Mouse (Mus musculus) cerebellum, adult 8-10 months (tissue): ENCODE measurements around the gene Prn.

Source experiments
- DNase-seq: peaks from one replicate; pipeline ENCODE4 v3.0.0; 2022

Gene Prn

DNA sequence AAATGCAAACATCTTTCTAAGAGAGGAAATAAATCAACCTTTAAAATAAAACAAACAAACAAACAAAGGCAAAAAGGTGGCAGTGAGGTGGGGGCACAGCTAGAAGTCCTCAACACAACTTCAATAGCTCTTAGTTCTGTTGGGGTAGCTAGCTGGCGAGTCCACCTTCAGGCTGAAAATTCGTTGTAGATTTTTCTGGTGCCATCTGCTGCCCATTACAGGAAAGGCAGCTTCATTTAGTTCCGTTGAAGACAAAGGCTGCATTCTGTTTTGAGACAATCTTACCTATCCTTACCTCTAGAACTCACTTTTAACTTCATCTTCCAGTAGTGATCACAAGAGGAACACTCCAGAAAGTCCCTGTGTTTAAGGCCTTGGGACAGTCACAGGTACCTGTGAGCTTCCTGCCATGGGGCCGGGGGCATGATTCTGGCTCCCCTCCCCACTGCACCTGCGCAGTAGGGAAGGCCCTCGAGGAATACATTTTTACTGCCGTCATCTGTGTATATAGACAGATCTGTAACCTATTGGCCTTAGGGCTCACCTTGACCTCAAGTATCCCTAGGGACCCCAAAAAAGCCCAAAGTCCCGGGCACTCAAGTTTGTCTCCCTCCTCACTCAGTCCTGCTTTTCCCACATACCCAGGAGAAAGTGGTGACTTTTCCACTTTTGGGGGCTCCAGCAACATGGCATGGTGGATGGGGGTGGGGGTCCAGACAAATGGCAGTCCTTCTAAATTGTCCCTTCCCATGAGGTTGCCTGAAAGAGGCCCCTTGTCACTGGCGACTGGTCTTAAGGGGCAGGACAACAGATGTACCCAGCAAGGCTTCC lies 40.2 kb downstream of the Prn start:
- peak; percentile 54 for DNase-seq

DNA sequence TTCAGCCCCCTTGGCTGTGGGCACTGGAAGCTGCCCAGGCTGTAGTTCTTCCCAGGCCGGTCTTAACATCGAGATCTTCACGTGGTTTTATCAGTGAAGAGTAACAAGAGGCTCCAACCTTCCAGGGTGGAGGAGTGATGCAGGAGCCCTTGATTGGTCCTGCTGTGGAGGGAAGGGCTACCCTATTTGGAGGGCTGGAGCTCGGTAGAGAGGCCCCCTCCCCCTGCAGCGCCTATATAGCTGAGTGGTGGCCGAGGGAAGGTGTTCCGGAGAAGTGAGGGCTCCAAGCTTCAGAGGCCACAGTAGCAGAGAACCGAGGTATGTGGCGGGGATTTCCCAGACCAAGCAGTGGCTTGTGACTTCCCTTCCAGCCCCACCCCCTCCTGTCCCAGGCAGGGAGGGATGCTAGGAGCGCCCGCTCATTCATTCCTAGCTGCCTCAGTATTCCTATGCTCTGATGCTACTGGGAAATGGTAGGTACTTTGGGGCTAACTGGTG lies 40.9 kb downstream of the Prn start, which contains the start of gene Prnd:
Gene Prnd, plus strand, starts transcription at position 264 of the 498 bp plus-strand sequence.
- no peak for DNase-seq

DNA sequence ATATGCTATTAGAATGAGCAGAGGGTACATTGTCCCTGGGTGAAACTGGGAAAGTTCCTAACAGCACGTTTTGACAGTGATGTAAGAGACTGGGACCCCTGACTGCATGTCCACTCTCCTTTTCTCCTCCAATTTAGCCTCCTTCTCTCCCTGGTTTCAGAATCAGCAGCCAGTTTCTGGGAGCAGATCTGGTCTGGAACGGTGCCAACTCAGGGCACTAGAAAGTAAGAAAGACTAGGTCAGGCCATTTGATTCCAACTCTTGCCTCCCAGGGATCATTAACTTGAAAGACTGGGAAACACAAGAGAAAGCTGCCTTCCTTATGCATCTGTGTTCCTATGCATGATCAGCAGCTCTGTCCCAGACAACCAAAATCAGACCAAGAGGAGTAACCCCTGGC lies 42.7 kb downstream of the Prn start:
- no peak for DNase-seq

DNA sequence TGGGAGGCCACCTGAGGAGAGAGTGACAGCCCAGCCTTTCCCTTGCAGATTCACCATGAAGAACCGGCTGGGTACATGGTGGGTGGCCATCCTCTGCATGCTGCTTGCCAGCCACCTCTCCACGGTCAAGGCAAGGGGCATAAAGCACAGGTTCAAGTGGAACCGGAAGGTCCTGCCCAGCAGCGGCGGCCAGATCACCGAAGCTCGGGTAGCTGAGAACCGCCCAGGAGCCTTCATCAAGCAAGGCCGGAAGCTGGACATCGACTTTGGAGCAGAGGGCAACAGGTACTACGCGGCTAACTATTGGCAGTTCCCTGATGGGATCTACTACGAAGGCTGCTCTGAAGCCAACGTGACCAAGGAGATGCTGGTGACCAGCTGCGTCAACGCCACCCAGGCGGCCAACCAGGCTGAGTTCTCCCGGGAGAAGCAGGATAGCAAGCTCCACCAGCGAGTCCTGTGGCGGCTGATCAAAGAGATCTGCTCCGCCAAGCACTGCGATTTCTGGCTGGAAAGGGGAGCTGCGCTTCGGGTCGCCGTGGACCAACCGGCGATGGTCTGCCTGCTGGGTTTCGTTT lies 43.3 kb downstream of the Prn start:
- no peak for DNase-seq

DNA sequence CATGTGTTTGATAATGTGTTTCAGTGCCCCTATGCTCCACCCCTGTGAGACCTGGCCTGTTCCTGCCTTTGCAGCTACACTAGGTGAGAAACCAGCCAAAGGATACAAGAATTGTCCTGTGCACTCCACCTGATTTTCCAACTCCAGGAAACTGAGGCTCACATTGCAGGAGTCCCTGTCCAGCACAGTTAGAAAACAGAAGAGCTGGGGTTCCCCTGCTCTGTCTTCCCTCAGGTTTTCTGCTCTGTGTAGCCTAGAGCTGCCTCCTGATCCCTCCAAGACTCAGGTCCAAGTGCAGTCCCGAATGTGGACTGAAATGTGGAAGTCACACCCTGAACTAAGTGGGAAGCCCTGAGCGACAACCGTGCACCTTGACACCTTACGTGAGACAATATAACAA lies 44.0 kb downstream of the Prn start:
- no peak for DNase-seq

DNA sequence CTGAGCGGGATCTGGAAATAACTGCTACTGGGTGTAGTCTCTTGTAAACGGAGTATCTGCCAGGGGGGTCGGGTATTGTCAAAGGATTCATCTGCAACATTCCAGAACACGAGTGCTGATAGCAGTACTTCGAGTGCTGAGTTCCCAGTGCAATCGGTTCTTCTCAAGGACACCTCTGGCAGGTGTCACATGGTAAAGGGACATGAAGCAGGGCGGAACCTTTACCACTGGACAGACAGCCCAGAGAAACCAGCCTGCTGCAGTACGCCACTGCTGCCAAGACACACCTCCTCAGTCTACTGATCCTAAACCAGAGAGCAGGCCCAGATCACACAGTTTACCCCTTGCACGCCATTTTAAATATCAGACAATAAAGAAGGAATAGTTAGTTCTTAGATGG lies 45.1 kb downstream of the Prn start:
- DNase-seq: no peak

DNA sequence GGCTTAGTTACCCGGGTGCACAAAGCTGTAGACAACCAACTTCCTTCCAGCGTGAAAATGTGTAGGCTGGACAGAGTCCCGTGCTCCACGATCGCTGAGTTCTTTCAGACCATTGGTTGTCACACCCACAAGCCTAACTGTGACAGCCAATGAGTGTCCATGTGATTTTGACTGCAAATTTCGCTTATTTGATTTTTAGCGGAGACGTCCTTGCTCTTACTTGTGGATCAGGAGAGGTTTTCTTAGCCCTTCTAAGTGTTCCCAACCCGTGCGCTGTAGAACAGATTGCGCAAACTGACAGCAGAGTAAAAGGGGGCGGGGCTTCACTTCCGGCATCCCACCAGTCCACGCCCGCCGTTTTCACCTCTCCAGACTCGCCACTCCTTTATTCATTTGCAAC lies 45.5 kb downstream of the Prn start:
- no peak for DNase-seq

DNA sequence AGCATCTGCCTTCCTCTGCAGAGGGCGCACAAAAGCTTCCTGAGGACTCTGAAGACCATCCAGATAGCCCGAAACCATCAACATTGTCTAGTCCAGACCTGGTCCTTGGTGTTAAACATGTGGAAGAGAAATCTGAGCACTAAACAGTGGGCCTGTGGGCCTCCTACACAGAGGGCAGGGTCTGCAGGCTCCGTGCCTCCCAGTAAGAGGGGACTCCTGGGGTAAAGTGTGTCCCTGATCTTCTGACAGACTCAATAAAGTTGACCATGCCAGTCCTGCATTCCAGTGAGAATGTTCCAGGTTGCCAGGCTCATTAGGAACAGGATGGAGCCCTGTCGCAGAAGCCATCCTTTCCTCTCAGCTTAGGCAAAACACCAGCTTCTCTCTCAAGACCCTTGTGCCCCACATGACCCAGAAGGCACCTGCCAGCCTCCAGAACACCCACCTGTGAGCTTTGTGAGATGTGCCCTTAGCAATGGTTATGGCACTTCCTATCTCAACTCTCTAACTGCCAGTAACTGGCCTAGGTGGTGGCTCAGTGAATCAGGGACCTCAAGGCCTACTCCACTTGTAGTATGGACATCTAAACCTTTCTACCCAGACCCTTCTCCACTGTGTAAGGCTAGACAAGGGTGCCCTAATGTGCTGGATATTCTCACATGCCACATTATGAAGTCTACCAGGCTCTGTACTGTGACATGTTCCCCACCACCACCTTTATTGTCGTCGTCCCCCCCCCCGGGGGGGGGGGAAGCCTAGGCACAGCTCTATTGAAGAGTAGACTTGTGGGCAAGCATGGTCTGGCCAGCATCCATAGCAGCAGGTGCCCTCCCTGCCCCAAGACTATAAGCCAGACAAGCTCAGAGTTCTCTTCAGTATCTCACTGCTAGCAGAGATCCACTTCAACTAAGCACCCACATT lies 46.8 kb downstream of the Prn start:
- DNase-seq: no peak

DNA sequence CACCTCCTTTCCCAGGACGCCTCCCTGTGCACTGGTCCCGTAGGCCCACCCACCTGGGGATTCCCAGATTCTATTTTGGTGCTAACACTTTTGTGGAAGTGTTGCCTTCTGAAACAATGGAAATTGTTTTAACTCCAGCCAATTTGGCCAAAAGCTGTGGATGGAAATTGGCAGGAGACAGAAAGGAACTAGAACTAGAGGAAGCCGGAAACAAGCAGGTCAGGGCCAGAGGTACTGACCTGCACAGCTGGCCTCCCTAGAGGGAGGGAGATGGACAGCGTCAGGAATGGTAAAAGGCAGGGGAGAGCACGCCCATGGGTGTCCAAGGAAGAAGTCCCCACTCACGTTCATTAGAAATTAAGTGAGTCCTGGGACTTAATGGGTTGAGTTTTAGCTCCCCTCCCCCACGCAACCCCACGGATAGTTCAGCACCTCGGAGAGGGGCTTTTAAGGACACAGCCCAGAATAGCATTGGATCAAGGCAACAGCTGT lies 48.0 kb downstream of the Prn start:
- no peak for DNase-seq

DNA sequence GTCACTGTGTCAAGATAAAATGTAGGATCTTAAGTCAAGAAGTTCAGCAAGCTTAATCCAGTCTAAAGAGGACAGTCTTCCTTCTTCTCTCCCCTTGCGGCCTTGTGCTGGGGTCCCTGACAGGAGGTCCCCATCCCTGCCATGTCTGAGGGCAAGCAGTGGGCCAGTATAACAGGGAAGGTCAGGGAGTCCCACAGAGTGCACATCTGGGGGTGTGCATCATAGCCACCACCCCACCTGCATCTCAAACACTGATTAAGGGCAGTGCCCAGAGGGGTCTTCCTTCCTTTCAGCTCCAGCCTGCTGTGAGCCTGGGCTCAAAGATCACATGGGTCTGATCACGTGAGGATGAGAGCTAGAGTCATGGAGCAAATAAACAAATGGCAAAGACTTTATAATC lies 51.9 kb downstream of the Prn start:
- no peak for DNase-seq

DNA sequence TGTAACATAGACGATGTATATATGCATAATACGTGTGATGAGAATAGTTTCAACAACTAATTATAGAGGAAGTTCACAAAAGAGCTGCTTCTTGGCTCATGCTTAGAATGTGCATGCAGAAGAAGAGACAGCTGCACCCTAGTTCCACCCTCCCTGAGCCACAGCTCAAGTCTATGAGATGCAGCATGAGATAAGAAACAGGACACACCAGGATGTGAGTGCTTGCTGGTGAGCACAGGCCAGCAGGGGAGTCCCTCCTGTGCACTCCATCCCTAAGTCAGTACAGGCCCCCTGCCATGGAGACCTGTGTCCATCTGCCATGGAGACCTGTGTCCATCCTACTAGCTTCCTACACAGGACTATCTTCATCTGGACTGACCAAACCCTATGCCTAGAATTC lies 60.8 kb downstream of the Prn start:
- no peak for DNase-seq

DNA sequence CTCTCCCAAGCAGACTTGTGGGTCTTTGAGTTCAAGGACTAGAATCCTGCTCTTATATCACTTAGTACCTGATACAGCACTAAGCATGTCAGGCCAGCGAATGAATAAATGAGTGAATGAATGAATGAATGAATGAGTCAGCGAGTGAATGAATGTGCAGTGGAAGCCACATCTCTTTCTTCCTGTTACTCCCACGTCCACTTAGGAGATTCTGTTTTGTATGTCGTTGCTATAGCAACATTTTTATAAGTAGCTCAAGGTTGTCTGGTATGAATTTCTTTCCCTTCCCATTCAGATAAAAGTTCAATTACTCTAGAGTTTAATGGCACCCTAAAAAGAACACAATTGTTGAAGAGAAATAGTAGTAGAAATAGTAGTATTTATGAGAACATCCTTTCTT lies 61.3 kb downstream of the Prn start:
- no peak for DNase-seq

DNA sequence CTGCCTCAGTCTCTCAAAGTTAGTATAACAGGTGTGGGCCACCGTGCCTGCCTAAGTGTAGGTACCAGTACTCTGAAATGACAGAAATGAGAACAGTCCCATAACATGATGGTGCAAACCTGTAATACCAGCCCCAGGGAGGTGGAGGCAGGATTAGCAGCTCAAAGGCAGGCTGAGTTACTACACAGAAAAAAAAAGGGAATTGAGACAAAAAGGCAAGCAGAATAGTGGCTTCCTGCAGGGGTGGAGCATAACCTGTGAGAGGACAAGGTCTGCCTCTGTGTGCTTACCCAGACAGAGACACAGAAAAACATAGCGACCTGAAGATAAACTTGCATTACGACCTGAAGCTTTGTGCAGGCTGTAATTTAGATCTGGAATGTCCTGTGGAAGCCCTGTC lies 66.9 kb downstream of the Prn start:
- DNase-seq: no peak

DNA sequence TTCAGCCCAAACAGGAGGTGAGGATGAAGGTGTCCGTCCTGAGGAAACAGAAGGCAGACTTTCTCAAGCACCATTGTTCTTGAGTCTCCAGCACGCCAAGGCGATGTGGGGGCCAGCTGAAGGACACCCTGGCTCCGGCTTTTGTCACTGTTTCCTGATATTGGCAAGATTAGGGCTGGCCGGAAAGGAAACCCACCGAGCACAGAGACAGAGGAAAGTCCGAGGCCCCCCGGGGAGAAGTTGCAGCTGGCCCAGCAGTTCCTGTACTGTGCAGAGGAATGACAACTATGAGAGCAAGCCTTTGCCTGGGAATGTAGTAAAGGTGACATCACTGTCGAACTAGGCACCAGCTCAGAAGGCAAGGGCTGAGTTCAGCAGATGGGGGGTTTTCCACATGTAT lies 71.1 kb downstream of the Prn start:
- DNase-seq: no peak

DNA sequence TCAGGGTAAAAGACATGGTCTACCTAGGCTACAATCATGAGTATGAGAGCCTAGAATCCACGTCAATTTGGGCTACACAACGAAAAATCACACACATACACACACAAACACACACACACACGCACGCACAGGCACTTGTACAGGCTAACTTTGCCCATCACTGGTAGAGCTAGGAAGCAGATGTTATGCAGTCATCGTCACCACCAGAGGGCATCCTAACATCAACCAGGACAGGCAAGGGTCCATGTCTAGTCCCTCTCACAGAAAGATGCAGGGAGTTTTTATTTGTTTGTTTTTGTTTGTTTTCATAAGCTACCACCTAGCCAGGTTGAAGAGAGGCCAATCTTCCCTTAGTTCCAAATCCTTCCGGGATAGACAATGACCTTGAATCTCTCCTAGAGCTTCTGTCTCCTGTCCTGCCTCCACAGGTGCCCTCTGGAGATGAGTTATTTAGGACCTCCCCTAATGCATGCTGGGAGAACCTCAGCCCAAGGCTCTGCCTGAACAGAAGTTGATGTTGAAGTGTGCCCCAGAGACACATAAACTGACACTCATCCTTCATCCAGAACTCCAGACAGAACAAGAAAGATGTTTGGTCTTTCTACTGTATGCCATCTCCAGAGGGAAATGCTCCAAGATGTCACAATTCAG lies 72.9 kb downstream of the Prn start:
- peak; percentile 47 for DNase-seq

DNA sequence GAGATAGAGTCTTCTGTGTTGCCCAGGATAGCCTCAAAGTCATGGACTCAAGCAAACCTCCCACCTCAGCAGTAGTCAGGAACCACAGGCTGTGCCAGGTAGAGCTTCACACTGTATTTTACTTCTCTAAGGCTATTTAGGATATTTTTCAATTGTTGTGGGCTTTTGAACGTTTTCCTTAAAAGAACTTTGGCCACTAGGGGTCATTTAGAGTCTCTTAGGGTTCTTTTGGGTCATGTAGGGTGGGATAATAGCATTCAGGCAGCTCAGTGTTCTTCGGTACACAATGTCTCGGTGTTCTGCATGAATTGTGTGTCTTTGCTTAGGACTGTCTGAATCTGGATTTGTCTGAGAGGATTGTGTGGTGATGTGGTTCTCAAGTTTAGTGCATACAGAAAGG lies 78.2 kb downstream of the Prn start:
- DNase-seq: no peak

DNA sequence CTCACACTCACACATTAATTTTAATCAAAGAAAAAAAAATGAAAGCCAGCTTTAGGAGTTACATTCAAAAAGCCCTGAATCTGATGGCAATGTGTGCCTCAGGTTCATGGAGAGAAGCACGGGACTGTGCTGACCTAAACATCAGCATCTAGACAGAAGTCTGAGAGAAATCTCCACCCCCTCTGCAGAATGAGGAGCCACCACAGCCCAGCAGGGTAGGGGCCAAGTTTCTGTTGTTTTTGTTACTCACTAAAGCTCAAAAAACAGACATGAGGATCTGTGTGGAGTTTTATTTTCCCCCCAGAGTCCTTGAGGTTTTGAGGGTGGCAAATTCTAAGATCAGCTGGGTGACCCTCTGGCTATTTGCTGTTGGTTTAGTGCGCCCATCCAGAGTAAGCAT lies 78.8 kb downstream of the Prn start:
- DNase-seq: no peak

DNA sequence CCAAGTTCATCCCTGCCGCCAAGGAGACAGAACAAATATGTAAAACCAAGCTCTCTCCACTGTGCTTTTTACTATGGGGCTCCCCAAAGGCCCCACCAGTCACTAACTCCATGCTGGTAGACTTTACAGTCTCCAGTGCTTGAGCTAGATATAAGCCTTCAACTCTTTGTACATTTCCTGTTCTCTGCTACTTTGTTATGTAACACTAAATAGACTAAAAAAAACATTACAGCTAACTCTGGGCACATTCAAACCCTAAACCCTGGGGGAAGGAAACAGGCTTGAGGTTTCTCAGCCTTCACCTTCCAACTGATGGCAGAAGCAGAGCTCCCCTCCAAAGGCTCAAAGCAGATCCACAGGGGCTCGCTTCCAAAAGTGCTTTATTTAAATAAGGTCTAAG lies 82.7 kb downstream of the Prn start:
- no peak for DNase-seq

DNA sequence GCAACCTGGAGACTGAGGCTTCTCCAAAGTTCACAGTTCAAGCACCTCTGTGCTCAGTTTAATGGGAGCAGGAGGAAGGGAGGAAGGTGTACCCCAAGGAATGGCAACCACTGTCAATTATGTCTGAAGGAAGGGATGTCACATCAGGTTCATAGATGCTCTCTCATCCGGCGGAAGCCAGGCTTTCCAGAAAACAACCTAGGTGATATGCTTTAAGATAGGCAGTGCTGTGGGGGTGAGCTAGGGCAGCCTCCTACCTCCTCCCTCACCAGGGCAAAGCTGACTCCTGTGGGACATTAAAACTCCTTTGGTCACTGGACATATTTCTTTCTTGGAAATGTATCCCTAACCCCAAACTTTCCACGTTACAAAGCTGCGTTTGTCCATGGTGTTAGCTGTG lies 83.4 kb downstream of the Prn start:
- DNase-seq: no peak

DNA sequence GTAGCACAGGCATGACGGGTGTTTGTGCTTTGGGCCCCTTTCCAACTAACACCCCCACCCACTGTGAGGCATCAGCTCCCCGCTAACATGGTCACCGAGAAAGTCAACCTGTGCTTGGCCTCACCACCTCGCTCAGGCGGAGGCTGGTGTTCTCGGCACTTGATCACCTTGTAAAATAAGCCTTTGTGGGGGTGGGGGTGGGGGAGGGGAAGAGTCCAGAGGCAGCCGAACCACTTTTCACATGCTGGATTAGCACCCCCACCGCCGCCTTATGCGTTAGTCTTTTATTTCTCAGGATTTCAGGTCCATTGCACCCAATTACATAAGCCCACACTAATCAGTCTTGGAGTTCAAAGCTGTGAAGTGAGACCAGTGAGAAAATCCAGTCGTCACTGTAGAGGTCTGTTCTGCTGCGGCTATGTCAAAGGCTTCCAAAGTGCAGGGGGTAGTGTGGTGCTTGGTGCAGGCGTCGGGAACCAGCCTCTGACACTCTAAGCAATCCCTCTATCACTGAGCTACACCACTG lies 83.9 kb downstream of the Prn start:
- no peak for DNase-seq

DNA sequence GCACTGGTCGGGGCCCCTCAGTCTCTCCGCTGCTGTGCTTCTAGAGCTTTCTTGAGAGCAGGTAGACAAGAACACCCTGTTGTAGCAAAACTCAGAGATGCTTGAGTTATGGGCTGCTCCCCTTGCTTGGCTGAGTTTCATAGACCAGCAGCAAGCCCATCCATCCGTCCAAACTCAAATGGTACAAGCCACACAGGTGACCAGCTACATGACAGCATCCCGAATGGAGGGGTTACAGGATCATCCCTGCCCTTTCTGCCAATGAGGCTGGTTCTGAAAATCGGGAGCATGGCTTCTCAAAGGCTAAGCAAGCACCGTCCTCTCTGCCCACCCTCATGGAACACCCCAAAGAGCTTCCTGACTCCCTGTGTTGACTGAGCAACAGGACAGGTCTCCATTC lies 85.2 kb downstream of the Prn start:
- no peak for DNase-seq

DNA sequence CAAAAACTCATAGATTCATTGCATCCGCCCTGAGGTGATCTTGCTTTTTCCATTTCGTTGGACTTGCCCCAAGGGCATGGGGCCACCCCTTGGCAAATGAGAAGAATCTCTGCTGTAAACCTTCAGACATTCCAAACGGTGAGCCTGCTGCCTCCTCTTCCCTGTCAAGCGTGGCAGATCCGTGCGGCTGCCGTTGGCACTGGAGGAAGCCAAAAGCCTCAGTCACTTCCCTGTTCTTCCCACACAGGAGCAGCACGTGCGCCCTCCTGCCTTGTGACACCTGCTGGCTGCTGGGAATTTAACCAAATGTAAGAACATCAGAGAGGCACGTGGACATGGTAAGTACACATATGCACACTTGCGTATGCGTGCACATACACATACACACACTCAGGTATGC lies 86.0 kb downstream of the Prn start:
- peak; percentile 11 for DNase-seq

DNA sequence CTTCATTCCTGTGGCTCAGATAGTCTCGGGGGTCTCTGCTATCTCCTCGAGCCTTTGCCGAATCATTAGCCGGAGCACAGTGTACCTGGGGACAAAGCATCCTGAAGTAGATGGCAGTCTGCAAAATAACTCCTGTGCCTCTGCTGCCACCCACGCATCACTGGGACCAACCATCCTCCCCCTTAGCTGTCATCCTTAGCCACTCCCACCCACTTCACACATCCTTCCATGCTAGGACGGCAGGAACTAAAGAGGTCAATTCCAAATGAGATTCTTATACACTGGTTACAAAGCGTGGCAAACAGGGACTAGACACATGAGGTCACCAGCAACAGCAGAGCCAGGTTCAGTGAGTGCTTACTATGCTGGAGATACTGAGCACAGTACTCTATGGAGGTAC lies 86.6 kb downstream of the Prn start:
- DNase-seq: no peak
